Mouse (Mus musculus): ENCODE results near the gene Ly6g6d.

GRCm38 (mm10) chr17:35050126-35050750 lies 27.6 kb downstream of the Ly6g6d start:
- TF ChIP-seq CTCF (conservative IDR thresholded peaks at IDR 0.05; ENCODE audit: insufficient read depth, insufficient read length, low read depth, low read length) (no peak), POLR2A (IDR thresholded peaks at IDR 0.05; ENCODE audit: low read depth, low read length) (peak; percentile 68)

All from kidney, adult 2 months (tissue).